Mouse (Mus musculus): ENCODE measurements at regions not wholly inside any gene's neighbourhood (a gene's known extent, or its start where the extent isn't known, plus 50 kb on each side); places are given as distances from the start of the nearest gene placed in this dataset.

GRCm38 (mm10) chr17:45866876-45867652, 133.4 kb upstream of the 1600014C23Rik start:
- peak overlapping the region; percentile 36 for H3K27ac ChIP-seq

GRCm38 (mm10) chr17:45866346-45866745, 132.7 kb upstream of the 1600014C23Rik start:
- H3K4me1 ChIP-seq (ENCODE audit: control insufficient read depth, insufficient read depth, low read length) = peaks cover 14% of the 10 kb centered on the region
- no peak overlapping the region for H3K27ac ChIP-seq
- H3K27me3 ChIP-seq (ENCODE audit: control insufficient read depth, insufficient read depth, low read length) = no peaks in the 10 kb centered on the region
- no peak overlapping the region for H3K9ac ChIP-seq (ENCODE audit: low read depth, low read length)
- TF ChIP-seq POLR2A (IDR thresholded peaks at IDR 0.05; ENCODE audit: insufficient read depth, low read depth, low read length) (no peak), EP300 (IDR thresholded peaks at IDR 0.05; ENCODE audit: insufficient read depth, low read depth, low read length) (no peak), CTCF (IDR thresholded peaks at IDR 0.05) (no peak)
- peak; percentile 65 to 66 for DNase-seq
- H3K4me3 ChIP-seq = no peak overlapping the region
- intact Hi-C loops (cut with DNase I) = no loop called here
- H3K79me2 ChIP-seq (replicated peaks; ENCODE audit: control insufficient read depth, insufficient read depth, low read length) = no peaks in the 10 kb centered on the region
- WGBS = 34% methylated on average over 10 of the region's 10 CpGs
- H3K36me3 ChIP-seq (ENCODE audit: control insufficient read depth, insufficient read depth, low read length) = no peaks in the 10 kb centered on the region

More at GRCm38 (mm10) chr17:45866876-45867652, 133.4 kb upstream of the 1600014C23Rik start:
- no peak overlapping the region for H3K9ac ChIP-seq (ENCODE audit: low read depth, low read length)
- H3K79me2 ChIP-seq (replicated peaks; ENCODE audit: control insufficient read depth, insufficient read depth, low read length) = no peaks in the 10 kb centered on the region
- peaks cover 17% of the 10 kb centered on the region for H3K4me1 ChIP-seq (ENCODE audit: control insufficient read depth, insufficient read depth, low read length)
- no peaks in the 10 kb centered on the region for H3K27me3 ChIP-seq (ENCODE audit: control insufficient read depth, insufficient read depth, low read length)
- WGBS = 55% methylated on average over 15 of the region's 15 CpGs
- intact Hi-C loops (cut with DNase I) = no loop called here
- peak; percentile 56 to 70 for DNase-seq
- no peak overlapping the region for H3K4me3 ChIP-seq
- no peaks in the 10 kb centered on the region for H3K36me3 ChIP-seq (ENCODE audit: control insufficient read depth, insufficient read depth, low read length)
- TF ChIP-seq EP300 (IDR thresholded peaks at IDR 0.05; ENCODE audit: insufficient read depth, low read depth, low read length) (peak; percentile 75; the same call in 1 of the 2 replicates), POLR2A (IDR thresholded peaks at IDR 0.05; ENCODE audit: insufficient read depth, low read depth, low read length) (0 out of 2 replicates have a peak, but pooled peaks have one; percentile 27), CTCF (IDR thresholded peaks at IDR 0.05) (no peak)

- Histone ChIP-seq H3K4me3 (no peak overlapping the region), H3K36me3 (ENCODE audit: control insufficient read depth, insufficient read depth, low read length) (no peaks in the 10 kb centered on the region), H3K27ac (no peak overlapping the region), H3K27me3 (ENCODE audit: control insufficient read depth, insufficient read depth, low read length) (no peaks in the 10 kb centered on the region), H3K9ac (ENCODE audit: low read depth, low read length) (no peak overlapping the region), H3K79me2 (replicated peaks; ENCODE audit: control insufficient read depth, insufficient read depth, low read length) (no peaks in the 10 kb centered on the region), H3K4me1 (ENCODE audit: control insufficient read depth, insufficient read depth, low read length) (peaks cover 14% of the 10 kb centered on the region)
- TF ChIP-seq POLR2A (IDR thresholded peaks at IDR 0.05; ENCODE audit: insufficient read depth, low read depth, low read length) (no peak), CTCF (IDR thresholded peaks at IDR 0.05) (no peak), EP300 (IDR thresholded peaks at IDR 0.05; ENCODE audit: insufficient read depth, low read depth, low read length) (no peak)
- 52% methylated on average over 6 of the region's 6 CpGs for WGBS
- DNase-seq = no peak
- intact Hi-C loops (cut with DNase I) = no loop called here
Measured at GRCm38 (mm10) chr17:45865944-45866343, 132.3 kb upstream of the 1600014C23Rik start.

- Histone ChIP-seq H3K27me3 (ENCODE audit: control insufficient read depth, insufficient read depth, low read length) (no peaks in the 10 kb centered on the region), H3K9ac (ENCODE audit: low read depth, low read length) (no peak overlapping the region), H3K27ac (no peak overlapping the region), H3K79me2 (replicated peaks; ENCODE audit: control insufficient read depth, insufficient read depth, low read length) (no peaks in the 10 kb centered on the region), H3K4me1 (ENCODE audit: control insufficient read depth, insufficient read depth, low read length) (peaks cover 14% of the 10 kb centered on the region), H3K36me3 (ENCODE audit: control insufficient read depth, insufficient read depth, low read length) (no peaks in the 10 kb centered on the region), H3K4me3 (no peak overlapping the region)
- intact Hi-C loops (cut with DNase I) = no loop called here
- TF ChIP-seq EP300 (IDR thresholded peaks at IDR 0.05; ENCODE audit: insufficient read depth, low read depth, low read length) (no peak), POLR2A (IDR thresholded peaks at IDR 0.05; ENCODE audit: insufficient read depth, low read depth, low read length) (no peak), CTCF (IDR thresholded peaks at IDR 0.05) (no peak)
- 94% methylated on average over 10 of the region's 10 CpGs for WGBS
- DNase-seq = no peak
Measured at GRCm38 (mm10) chr17:45863471-45864205, 130.0 kb upstream of the 1600014C23Rik start.

GRCm38 (mm10) chr17:45863031-45863430, 129.4 kb upstream of the 1600014C23Rik start:
- Histone ChIP-seq H3K9ac (ENCODE audit: low read depth, low read length) (no peak overlapping the region), H3K27me3 (ENCODE audit: control insufficient read depth, insufficient read depth, low read length) (no peaks in the 10 kb centered on the region), H3K36me3 (ENCODE audit: control insufficient read depth, insufficient read depth, low read length) (no peaks in the 10 kb centered on the region), H3K27ac (no peak overlapping the region), H3K4me3 (no peak overlapping the region), H3K4me1 (ENCODE audit: control insufficient read depth, insufficient read depth, low read length) (peaks cover 14% of the 10 kb centered on the region), H3K79me2 (replicated peaks; ENCODE audit: control insufficient read depth, insufficient read depth, low read length) (no peaks in the 10 kb centered on the region)
- TF ChIP-seq EP300 (IDR thresholded peaks at IDR 0.05; ENCODE audit: insufficient read depth, low read depth, low read length) (no peak), POLR2A (IDR thresholded peaks at IDR 0.05; ENCODE audit: insufficient read depth, low read depth, low read length) (no peak), CTCF (IDR thresholded peaks at IDR 0.05) (no peak)
- no peak for DNase-seq
- intact Hi-C loops (cut with DNase I) = no loop called here
- WGBS = 92% methylated on average over 3 of the region's 3 CpGs

GRCm38 (mm10) chr17:45859441-45859840, 125.8 kb upstream of the 1600014C23Rik start:
- H3K9ac ChIP-seq (ENCODE audit: low read depth, low read length) = no peak overlapping the region
- H3K27ac ChIP-seq = no peak overlapping the region
- intact Hi-C loops (cut with DNase I) = no loop called here
- no peaks in the 10 kb centered on the region for H3K4me1 ChIP-seq (ENCODE audit: control insufficient read depth, insufficient read depth, low read length)
- 88% methylated on average over 5 of the region's 5 CpGs for WGBS
- no peaks in the 10 kb centered on the region for H3K79me2 ChIP-seq (replicated peaks; ENCODE audit: control insufficient read depth, insufficient read depth, low read length)
- no peak overlapping the region for H3K4me3 ChIP-seq
- H3K36me3 ChIP-seq (ENCODE audit: control insufficient read depth, insufficient read depth, low read length) = no peaks in the 10 kb centered on the region
- no peaks in the 10 kb centered on the region for H3K27me3 ChIP-seq (ENCODE audit: control insufficient read depth, insufficient read depth, low read length)
- TF ChIP-seq CTCF (IDR thresholded peaks at IDR 0.05) (no peak), POLR2A (IDR thresholded peaks at IDR 0.05; ENCODE audit: insufficient read depth, low read depth, low read length) (no peak), EP300 (IDR thresholded peaks at IDR 0.05; ENCODE audit: insufficient read depth, low read depth, low read length) (no peak)
- no peak for DNase-seq
